Mouse (Mus musculus): ENCODE results near the gene Fam122a.
A peak's percentile ranks its signal among the peaks of the same experiment; 100 is the strongest.

Gene Fam122a

DNA sequence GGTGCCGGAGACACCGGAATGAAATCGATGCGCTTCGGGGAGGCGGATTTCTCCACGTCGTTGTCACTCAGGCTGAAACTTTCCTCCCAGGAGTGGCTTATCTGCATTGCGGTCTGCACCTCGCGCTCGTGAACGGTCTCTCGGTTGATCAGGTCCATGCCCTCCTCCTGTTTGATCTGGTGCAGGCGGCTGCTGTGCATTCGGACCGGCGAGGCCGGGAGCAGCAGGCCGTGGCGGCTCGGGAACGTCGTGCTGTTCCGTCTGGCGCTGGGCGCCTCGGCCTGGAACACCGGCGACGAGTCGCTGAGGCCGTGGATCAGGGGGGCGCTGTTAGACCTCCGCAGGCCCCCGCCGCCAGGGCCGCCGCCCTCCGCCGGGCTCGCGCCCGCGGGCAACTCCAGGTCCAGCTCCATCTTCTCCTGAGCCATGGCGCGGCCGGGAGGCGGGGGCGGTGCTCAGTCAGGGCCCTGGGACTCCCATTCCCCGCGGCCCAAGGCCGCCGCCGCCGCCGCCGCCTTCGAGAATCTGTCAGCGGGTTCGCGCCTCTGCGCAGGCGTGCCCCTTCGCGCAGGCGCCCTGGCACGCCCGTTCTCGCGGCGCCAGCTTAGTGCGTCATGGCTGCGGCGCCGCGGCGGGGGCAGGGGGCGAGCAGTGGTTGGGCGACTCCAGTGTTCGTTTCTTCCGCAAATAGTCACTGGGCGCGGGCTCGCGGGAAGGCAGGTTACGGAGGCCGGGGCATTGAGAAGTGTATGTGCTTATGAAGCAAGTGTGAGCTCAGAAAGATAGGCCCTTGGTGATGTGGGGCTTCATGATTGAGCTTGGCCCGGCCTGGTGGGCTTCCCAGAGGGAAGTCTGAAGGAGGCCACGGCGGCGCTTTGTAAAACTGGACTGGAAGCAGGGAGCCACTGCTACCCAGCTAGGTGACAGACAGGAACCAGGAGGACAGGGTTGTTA is at the start of gene Fam122a:
TSS of gene Fam122a (minus strand) at position 428 of the 954 bp plus-strand sequence.
- DNase-seq: peak; percentile 95 to 96

DNA sequence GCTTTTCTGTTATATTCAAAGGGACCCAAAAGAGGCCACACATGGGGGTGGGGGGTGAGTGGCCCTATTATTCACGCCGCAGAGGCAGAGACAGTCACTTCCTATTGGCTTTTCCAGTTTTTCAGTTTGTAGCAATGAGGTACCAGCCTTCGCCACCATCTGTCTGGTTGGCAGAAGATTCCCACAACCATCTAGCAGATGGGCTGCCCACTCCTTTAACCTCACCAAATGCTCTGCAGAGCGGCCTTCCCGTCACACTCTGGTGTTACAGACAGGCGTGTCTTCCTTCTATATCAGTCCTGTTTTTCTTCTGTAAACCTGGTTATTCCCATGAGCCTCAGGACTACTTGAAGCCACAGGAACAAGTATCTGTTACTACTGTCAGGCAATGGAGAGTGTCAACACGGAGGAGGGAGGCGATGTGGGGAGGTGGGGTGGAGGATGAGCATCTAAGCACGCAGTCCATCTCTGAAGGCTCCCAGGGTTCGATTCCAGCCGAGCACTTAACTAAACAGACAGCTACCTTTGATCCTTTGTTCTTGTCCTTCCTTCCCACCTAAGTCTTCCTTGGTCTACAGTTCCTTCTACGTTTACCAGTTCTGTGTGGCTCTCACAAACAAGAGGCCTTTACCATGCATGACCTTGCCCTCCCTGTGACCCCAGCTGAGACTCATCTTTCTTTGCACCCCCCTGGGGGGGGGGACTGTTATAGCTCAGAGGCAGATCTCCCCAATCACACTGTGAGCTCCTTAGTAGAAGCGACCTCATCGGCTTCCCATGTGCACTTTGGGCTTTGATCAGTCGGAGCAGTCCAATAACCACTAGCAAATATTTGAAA is 46.5 kb upstream of the Fam122a start:
- DNase-seq: no peak

DNA sequence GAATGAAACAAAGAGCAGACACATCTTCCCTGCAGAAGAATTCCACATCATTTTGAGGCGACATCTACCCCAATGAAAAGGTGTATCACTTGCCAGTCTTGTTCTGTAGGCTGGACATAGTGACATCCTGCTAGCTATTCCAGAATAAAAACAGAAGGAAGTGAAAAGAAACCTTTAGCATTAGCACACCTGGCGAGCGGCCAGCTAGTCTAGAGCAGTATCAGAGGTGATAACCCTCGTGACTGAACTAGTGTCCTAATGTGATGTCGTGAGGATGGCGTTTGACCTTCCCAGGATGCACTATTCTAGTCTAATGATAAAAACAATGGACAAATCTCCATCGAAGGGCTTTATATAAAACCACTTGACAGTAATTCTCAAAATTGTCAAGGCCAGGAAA is 44.8 kb upstream of the Fam122a start:
- no peak for DNase-seq

DNA sequence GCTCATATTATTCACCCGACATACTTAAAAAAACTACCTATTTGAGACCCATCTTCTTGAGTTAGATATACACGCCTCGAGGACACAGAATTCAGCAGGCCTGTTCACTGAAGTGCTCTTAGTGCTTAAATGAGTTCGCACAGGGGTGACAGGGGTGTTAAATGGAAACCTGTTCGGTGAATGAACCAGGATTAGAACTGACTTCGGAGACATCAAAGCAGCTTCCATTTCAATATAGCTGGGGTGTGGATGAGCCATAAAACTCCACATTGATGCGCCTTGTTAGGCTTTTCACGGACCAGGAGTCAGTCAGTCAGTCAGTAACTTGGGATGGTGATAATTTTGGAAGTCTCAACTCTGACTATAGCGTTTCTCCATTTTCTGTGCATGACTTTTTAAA is 44.0 kb upstream of the Fam122a start:
- no peak for DNase-seq

DNA sequence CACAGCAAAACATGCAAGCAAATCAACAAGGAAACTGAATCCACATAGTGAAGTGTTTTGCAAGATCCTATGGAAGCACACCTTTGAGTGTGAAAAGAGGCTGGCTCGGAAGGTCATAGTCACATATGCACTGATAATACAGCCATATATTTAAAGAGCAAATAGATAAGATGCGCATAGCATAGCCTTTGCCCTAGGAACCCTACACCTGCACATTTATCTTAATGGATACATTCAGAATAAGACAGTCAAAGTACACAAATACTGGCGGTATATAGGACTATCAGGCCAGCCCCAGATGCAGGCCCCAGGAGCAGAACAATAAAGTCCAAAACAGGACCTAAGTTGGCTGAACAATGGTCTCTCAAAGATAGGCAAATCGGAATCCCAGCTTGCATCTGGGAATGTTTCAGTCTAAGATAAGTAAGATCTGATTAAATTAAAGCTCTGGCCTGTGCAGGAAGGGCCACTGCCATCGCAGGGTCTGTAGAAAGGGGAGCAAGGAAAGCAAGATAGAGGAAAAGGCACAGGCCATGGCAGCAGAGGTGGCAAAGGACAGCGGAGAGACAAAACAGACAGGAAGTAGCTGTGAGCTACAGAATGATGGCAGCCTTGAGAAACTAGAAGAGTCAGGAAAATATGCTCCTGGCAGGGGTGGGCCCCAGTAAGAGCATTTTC is 42.7 kb upstream of the Fam122a start:
- DNase-seq: no peak

DNA sequence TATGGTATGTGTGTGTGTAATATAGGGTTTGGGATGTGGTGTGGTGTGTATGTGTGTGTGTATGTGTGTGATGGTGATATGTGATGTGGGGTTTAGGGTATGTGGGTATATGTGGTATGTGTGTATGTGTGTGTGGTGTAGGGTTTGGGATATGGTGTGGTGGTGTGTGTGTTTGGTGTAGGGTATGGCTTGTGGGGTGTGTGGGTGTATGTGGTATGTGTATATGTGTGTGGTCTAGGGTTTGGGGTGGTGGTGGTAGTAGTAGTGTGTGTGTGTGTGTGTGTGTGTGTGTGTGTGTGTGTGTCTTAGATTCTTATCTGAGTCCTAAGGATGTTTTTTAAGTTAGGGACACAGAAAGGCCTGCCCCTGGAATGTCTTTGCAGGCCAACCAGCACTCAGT is 41.2 kb upstream of the Fam122a start:
- no peak for DNase-seq

DNA sequence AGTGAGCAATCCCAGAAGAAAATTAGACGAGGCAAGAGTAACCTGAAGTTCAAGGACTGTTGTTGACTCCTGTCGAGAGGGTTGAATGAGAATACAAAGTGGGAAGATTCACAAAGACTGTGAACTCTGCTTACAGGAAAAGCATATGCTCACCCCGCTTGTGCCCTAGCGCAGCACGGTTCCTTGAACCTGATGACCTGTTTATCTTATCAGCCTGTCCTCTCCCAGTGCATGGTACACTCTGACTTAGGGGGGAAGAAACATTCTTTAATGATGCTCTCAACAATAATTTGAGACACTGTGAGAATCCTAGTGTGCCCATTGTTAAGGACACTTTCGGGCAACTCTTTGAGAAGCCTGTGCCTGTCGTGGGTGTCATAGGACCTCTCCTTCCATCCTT is 39.9 kb upstream of the Fam122a start:
- no peak for DNase-seq

DNA sequence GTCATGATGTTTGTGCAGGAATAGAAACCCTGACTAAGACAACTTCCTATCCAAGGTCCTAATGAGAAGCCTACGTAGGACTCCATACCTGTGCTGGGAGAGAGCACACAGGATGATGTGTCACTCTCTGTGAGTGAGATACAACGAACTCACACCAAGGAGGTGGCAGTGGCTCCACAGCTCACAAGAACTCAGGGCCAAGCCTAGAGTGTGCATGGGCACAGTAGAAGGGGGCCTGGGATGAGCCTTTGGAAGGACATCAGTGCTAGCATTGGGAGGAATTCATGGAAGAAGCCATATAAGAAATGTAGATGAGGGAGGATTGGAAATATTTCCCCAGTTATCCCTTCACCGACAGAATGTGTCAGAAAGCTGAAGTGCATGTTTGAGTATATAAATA is 38.8 kb upstream of the Fam122a start:
- no peak for DNase-seq

DNA sequence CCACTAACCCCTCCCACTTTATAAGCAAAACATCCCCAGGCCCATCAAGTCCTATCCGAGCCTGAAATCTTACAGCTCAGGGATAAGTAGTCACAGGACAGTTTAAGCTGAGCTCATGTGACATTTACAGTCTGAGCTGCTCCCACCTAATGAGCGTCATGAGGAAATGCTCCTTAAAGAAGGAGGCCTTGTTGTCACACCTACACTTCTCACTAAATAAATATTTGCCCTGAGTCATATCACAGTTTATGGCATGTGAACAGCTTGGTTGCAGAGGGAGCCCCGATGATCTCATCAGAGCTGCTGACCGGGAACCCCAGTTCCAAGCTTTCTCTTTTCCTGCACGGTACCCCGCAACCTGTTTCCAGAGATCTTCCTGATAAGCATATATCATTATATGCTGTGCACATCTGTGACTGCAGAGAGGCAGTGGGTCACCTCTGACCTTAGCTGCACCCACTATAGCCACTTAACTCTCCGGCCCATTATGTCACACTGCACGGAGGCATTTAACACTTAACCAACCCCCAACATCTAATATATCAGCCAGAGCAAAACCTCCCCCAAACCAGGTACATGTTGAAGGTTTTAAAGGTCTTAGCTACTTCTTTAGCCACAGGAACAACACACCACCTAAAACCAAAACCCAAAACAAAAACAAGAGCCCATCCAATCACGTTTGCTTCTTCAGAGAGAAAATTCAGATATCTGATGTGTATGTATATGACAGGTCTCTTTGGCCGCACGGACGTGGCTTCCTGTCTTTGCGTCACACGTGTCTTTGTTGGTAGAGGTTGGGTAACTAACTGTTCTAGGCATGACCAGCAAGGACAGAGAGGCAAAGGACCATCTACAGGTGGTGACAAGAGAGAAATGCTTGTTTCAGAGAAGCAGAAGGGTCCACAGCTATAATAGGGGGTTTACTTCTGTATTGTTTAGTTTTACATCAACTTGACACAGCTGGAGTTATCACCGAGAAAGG is 37.8 kb upstream of the Fam122a start:
- DNase-seq: no peak

DNA sequence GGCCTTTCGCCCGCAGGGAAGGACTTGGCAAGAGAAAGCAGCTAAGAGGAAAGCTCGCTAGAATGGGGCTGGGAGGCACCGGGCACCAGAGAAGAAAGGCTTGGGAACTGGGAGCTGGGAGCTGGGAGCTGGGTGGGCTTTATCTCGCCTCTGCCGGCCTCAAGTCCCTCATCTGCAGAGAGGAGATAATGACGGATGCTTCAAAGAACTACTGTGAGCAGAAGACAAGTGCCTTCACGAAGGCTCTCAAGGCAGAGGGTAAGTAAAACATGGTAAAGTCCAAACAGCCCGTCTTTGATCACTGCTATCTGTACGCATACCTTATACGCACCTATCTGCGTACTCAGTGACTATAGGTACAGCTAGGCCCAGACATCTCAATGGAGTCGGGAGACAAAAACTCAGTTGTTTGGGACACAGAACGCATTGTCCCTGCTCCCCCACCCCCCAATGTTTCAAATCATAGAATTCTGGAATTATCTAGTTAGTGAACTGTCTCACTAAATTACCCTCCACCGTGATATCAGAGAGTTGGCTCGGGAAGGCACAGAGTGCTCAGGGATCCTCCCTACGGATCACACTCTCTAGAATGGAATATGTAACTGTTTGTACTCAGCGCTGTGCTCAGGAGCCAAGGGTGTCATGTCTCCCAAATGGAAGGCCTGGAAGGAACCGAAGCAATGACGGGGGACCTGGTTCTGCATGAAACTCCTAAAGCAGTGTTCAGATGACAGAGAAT is 36.1 kb upstream of the Fam122a start:
- DNase-seq: no peak

DNA sequence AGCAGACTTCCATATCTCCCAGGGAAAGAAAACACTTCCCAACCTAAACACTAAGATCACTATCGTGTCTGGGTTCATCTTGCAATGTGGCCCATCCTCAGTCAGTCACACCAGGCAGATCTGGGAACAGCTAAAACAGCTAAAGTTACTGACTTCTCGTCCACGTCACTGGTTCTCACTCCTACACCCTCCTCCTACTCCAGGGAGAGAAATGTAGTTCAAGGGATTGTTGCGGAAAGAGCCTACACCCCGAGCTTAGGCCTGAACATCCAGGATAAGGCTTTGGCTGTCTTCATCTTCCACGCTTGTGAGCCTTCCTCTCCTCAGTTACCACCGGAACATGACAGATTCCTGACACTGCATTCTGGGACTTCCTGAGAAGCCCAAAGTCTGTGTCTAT is 34.8 kb upstream of the Fam122a start:
- DNase-seq: no peak

DNA sequence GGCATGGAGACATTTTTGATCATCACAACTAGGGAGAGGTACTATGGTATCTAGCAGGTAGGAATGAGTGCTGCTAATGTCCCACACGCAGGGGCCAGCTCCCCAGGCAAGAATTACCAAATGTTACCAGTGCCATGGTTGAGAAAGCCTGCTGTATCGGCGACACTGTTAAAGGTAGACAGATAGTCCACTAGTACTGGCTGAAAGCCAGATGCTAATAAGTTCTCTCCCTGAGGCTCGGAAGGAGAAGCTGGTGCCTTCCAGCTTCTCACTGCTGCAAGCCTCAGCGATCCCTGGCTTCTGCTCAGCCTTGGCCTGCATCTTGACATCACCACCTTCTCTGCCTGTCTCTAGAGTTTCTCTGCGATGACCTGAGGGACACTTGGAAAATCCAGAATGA is 32.2 kb upstream of the Fam122a start:
- DNase-seq: no peak

DNA sequence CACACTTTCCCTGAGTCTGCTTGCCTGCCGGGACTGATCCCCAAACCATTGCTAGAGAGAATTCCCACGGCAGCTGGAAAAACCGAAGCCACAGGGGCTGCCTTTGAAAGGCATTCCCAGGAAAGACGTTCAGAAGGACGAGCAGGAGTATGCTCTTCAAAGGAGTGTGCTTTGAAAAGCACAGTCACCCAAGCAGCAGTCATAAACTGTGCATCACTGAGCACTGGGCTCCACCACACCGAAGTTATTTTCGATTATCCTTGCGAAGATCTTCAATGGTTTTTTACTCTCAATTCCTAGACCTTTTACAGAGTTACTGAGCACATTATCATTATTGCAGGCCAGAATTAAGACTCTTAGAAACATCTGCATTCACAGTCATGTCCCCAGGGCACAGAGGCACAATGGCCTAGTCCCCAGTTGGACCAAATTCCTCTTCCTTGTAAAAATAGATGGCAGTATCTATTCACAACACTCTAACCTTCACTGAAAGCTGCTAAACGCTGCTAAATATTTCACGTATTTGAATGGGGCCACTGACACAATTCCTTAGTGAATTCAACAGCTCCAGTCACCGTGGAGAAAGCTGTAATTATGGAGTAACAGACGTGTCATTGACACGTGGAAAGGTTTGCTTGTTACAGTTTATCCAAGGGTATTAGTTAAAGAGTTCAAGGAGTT is 31.1 kb upstream of the Fam122a start:
- no peak for DNase-seq

DNA sequence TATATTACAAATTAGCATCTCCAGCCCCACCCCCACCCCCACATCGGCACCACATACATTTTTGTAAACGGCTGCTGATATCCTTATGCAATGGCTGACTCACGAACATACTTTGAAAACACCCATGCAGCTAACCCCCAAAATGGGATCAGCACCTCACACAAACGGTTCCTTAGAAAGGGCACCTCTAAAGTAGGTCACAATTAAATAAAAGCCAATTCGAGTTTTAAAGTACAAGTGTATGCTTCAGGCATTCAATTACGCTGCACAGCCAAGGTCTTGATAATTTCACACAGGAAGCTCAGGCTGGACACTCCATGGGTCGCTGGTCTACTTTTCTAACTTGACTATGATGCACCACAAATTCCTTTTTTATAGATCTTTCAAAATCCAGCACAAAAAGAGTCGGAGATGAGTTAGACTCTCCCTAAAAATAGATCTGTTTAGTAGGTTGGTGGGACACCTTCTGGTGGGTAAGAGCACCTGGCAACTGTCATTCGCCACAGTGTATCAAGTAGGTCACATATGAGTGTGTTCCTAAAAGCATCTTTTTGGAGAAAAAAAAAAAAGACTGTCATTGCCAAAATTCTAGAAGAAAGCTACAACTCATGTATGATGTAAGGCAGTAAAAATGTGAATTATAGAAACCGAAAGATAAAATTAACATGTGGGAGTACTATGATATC is 25.7 kb upstream of the Fam122a start:
- DNase-seq: no peak

DNA sequence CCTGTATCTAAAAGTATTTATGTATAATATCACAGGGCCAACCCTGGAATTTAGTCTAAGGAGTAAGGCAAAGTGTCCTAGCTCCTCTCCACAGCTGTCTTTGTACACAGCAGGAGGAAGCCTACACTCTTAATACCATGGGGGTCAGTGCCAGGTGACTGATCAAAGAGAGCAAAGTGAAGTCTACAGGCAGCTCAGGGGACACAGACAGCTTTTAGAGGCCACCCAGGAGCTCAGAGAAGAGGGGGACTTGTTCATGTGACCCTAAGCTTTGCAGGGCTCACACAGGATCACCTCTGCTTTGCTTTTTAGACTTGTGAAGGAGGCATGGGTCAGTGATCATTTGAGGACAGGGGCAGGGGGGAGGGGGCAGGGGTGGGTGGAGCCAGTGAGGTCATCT is 24.4 kb upstream of the Fam122a start:
- DNase-seq: no peak

DNA sequence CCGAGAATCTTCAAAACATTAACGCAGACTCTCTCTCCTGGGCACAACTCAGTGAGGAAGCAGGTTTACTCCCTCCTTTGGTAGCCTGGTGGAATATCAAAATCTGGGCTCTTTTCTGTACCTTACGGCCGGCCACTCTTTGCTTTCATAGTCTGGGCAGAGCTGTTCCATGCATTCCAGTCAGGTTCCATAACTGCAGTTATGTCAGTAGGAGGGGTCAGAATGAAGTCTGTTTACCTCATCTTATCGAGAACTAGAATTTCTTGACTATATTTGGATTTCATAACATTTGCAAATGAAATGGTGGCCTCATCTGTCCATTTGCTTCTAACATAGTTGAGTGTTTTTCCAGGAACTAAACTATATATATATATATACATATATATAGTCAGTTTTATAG is 23.3 kb upstream of the Fam122a start:
- DNase-seq: no peak

DNA sequence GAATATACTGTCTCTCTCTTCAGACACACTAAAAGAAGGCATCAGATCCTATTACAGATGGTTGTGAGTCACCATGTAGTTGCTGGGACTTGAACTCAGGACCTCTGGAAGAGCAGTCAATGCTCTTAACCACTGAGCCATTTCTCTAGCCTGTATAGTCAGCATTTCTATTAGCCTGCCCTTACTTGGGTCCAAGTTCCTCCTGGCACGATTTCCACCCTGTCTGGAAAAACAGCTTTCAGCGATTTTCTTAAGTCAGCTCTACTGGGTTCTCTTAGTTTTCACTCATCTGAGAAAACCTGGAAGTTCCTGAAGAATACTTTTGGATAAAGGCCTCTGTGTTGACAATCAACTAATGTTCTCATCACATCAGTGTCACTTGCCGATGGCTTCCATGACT is 22.1 kb upstream of the Fam122a start:
- no peak for DNase-seq

DNA sequence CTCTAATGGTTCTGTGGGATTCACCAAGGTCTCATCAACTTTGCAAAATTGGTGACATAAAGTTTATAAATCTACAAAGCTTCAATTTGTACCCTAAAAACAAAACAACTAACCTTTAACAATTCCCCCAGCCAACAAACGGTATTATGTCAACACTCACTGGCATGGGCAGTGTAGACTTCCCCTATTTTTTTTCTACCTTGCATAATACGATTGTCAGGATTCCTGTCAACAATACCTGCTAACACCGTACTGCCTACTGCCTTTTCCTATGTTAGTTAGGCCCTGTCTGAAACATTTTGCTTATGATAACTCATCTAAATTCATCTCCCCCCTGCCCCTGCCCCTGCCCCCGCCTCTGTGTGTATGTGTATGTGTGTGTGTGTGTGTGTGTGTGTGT is 16.7 kb upstream of the Fam122a start:
- DNase-seq: no peak

DNA sequence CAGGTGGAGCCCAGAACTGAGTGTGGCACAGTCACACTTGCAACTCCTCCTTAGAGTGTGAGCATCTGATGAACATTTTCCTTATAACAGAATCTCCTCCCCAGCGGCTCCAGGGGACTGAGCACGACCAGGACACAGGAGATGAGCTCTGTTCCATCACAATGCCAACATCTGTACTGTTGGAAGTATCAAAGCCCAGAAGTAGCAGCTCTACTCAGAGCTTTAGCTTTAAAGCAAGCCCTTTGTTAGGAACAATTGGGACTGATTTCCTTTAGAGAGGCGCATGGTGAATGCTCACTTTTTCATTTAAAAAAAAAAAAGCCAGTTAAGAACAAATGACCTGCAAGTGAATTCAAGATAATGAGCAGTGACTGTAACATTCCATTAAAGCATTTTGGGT is 14.7 kb upstream of the Fam122a start:
- no peak for DNase-seq

DNA sequence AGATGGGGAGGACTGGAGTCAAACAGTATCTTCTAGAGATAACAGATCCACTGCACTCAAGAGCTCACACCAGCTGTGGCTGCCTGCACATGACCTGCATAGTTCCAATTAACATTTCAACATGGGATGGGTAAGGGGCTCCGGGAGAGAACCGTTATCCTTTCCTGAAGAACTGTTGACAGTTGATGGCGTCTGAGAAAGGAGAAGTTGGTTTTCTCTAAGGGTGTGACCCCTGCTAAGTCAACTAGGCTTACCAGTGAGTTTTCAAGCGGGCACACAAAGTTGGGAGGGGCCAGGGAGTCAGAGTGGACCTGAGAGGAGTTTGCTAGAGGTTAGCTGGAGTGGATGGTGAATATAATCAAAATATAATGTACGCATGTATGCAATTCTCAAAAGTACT is 13.1 kb upstream of the Fam122a start:
- DNase-seq: no peak

Measured in lung, postnatal 4 days (tissue).